Mouse (Mus musculus) liver, embryonic 14.5 days (tissue): ENCODE measurements around the gene H2-Eb2.

Source experiments
- CTCF ChIP-seq: IDR thresholded peaks from 2 replicates; pipeline ENCODE4 v1.5.1; 2016; ENCODE audit warnings: antibody characterized with exemption, low read depth, control low read depth
- EP300 ChIP-seq: IDR thresholded peaks from 2 replicates; pipeline ENCODE4 v1.6.1; 2016; ENCODE audit warnings: antibody characterized with exemption, low read depth

- TF ChIP-seq CTCF (no peak), EP300 (no peak)
These were observed 19.1 kb upstream of the H2-Eb2 start for GRCm38 (mm10) chr17:34306407-34306806.
